Mouse (Mus musculus) bone marrow, adult 2 months (tissue): ENCODE results near the gene Cct2. TPM values are rescaled to one million over a fixed set of nuclear protein-coding genes. Genes with fewer than 3 reads are reported as not detected.

ENCODE experiments used
- H3K27ac ChIP-seq: fragments of 200-500 bp; 2 replicates; pipeline ENCODE4 v1.5.1; 2012; ENCODE audit warnings: low read depth, mild to moderate bottlenecking, control low read depth, inconsistent platforms, low read length; ENCODE audit not compliant: control insufficient read depth, poor library complexity, insufficient read depth
- H3K4me1 ChIP-seq: fragments of 200-500 bp; 2 replicates; pipeline ENCODE4 v1.6.1; 2011; ENCODE audit warnings: low read length; ENCODE audit not compliant: control insufficient read depth, insufficient read depth
- H3K4me3 ChIP-seq: fragments of 200-500 bp; replicated peaks from 2 replicates; pipeline ENCODE3; 2011; ENCODE audit warnings: mild to moderate bottlenecking, low read depth, low read length, control low read depth; ENCODE audit not compliant: control insufficient read depth
- CTCF ChIP-seq: fragments of 200-500 bp; IDR thresholded peaks from 2 replicates; pipeline ENCODE4 v1.5.1; 2011; ENCODE audit warnings: low read length, control low read depth; ENCODE audit not compliant: control insufficient read depth, insufficient read depth
- POLR2A ChIP-seq: fragments of 200-500 bp; IDR thresholded peaks from 2 replicates; pipeline ENCODE4 v1.6.1; 2011; ENCODE audit warnings: low read depth, mild to moderate bottlenecking, control low read depth, low read length, borderline replicate concordance; ENCODE audit not compliant: control insufficient read depth
- WGBS: fragments of 180-500 bp; shearing (Covaris S2); methylation state at CpG from one replicate; pipeline ENCODE4 v1.1.7; 2018; 5-methylcytosine and 5-hydroxymethylcytosine counted together
- polyA plus RNA-seq: library from polyadenylated mRNA; stranded (reverse); fragments of >200 nt; gene quantifications from 2 replicates; pipeline ENCODE4 v1.2.4, GENCODE M21; 2011; ENCODE audit warnings: low replicate concordance; ENCODE audit not compliant: missing spikeins, insufficient read depth, insufficient read length

The Cct2 gene
- 70.5 and 126 TPM in 2 replicates for polyA plus RNA-seq

DNA sequence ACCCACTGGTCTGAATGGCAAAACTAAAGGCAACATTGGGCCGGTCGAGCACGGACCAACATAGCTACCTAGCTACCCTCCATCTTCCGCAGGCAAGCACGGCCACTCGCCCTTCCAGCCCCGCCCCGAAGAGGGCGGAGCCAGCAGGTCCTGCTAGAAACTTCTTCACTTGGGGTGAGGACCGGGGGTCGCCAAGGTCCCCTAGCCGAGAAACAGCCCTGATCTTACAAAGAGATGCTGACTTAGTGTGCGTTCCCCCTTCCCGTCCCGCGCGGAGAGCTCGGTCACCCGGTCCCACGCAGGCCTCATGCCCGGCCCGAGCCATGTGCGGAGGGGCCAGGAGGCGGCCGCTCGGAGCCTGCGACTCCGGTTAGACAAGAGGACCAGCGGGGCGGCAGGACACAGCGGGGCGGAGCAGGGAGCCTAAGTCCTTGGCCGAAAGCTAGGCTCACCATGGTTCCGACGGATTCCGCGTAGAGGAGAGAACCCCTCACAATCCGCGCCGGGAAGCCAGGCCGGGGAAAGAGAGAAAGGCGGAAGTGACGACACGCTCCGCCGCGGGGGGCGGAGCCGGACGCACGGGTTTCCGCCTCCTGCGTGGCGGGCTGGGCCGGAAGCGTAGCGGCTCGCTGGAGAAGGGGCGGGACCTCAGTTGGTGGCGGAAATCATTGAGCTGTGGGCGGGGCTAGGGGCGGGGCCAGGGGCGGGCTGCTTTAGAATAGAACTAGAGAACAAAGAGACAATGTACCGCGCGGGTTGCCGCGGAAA, at the start of gene Cct2:
Cct2 (minus strand) TSS at position 561 of the 768 bp plus-strand sequence.
- Histone ChIP-seq H3K4me3 (peak within 1 kb of the TSS; percentile 97), H3K27ac (peak within 1 kb of the TSS; percentile 83), H3K4me1 (no peaks in the 10 kb centered on the region; the same call in 1 of the 2 replicates)
- peak; percentile 57; the same call in 1 of the 2 replicates for TF ChIP-seq POLR2A
- no peak for TF ChIP-seq CTCF
- under 1% methylated on average over 68 of the region's 68 CpGs for WGBS

DNA sequence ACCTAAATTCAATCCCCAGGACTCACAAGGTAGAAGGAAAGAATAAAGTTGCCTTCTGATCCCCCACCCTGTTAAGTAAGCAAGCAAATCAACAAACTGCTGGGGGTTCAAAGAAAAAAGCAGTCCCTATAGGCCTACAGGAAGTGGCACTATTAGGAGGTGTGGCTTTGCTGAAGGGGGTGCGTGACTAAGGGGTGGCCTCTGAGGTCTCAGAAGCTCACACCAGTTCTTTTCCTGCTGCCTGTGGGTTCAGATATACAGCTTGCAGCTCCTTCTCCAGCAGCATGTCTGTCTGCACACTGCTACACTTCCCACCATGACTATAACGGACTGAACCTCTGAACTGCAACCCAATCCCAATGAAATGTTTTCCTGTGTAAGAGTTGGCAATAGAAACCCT, 48.9 kb upstream of the Cct2 start:
- H3K4me1 ChIP-seq: no peaks in the 10 kb centered on the region; the same call in 1 of the 2 replicates
- no peak overlapping the region for H3K27ac ChIP-seq
- no peak for TF ChIP-seq POLR2A
- no peak for TF ChIP-seq CTCF
- 12% methylated on average over 2 of the region's 2 CpGs for WGBS
- H3K4me3 ChIP-seq: no peak overlapping the region

DNA sequence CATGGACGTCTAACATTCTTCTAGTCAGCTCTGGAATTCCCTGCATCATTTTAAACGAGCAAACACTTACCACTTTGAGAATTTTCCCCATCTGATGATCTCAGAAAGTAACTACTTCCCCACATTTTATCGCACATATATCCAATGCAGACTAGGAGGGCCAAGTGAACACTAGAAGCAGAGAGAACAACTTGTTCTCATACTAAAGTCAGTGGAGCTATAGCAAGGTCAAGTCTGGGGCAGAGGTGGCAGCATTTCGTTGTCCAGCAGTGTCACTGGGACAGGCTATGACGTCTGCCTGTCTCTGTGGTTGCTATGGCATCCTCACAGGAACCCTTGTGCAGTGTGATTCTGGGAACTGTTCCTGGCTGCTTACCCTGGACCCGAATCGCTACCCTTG, 47.8 kb upstream of the Cct2 start:
- Histone ChIP-seq H3K4me1 (no peaks in the 10 kb centered on the region; the same call in 1 of the 2 replicates), H3K27ac (no peak overlapping the region), H3K4me3 (no peak overlapping the region)
- TF ChIP-seq POLR2A: no peak
- no peak for TF ChIP-seq CTCF
- WGBS: 64% methylated on average over 7 of the region's 7 CpGs

DNA sequence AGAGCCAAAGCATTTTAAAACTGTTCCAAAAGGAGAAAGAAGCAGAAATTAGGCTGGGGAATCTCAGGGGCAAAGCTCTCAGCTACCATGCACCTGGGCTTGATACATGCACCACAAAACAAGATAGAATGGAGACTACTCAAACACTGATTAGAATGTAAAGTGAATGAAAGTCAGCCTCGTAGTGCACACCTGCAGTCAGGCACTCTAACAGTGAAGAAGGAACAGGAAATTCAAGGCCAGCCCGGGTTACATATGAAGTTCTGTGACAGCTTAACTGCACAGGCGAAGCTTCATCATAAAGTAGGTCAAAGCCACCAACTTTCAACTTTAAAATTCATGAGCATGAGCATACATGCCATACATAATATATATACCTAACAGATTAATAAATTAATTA, 46.7 kb upstream of the Cct2 start:
- Histone ChIP-seq H3K4me3 (no peak overlapping the region), H3K27ac (no peak overlapping the region), H3K4me1 (no peaks in the 10 kb centered on the region; the same call in 1 of the 2 replicates)
- 12% methylated on average over 3 of the region's 3 CpGs for WGBS
- TF ChIP-seq CTCF: no peak
- TF ChIP-seq POLR2A: no peak

- no peak overlapping the region for H3K4me3 ChIP-seq
- no peak overlapping the region for H3K27ac ChIP-seq
- H3K4me1 ChIP-seq: peaks cover 2% of the 10 kb centered on the region
- 42% methylated on average over 3 of the region's 3 CpGs for WGBS
- TF ChIP-seq CTCF: no peak
- no peak for TF ChIP-seq POLR2A
These were observed 43.1 kb upstream of the Cct2 start for GRCm38 (mm10) chr10:117106686-117107085.

GRCm38 (mm10) chr10:117106244-117106643, 42.6 kb upstream of the Cct2 start:
- 49% methylated on average over 4 of the region's 4 CpGs for WGBS
- H3K27ac ChIP-seq: no peak overlapping the region

GRCm38 (mm10) chr10:117105015-117105414, 41.4 kb upstream of the Cct2 start:
- TF ChIP-seq CTCF (no peak), POLR2A (no peak)
- Histone ChIP-seq H3K27ac (no peak overlapping the region), H3K4me1 (peaks cover 2% of the 10 kb centered on the region), H3K4me3 (no peak overlapping the region)
- WGBS: 58% methylated on average over 4 of the region's 4 CpGs

More at GRCm38 (mm10) chr10:117106244-117106643, 42.6 kb upstream of the Cct2 start:
- TF ChIP-seq CTCF: no peak
- no peak for TF ChIP-seq POLR2A
- Histone ChIP-seq H3K4me3 (no peak overlapping the region), H3K4me1 (peaks cover 2% of the 10 kb centered on the region)

- Histone ChIP-seq H3K4me3 (no peak overlapping the region), H3K4me1 (peaks cover 2% of the 10 kb centered on the region), H3K27ac (no peak overlapping the region)
- TF ChIP-seq POLR2A (no peak), CTCF (no peak)
These were observed 40.4 kb upstream of the Cct2 start for GRCm38 (mm10) chr10:117103854-117104598.
